Mouse (Mus musculus) cortical plate, adult 2 months (tissue): Measurements from ENCODE around the gene Ptprk.

Source experiments
- CTCF ChIP-seq: fragments of 200-500 bp; IDR thresholded peaks from 2 replicates; pipeline ENCODE4 v1.5.1; 2011; ENCODE audit warnings: mild to moderate bottlenecking, control low read depth, low read length; ENCODE audit not compliant: insufficient read depth; ENCODE audit errors: extremely low read depth
- POLR2A ChIP-seq: fragments of 200-500 bp; IDR thresholded peaks from 2 replicates; pipeline ENCODE4 v1.6.1; 2011; ENCODE audit warnings: mild to moderate bottlenecking, low read length, control low read depth; ENCODE audit not compliant: insufficient read depth; ENCODE audit errors: extremely low read depth

GRCm38 (mm10) chr10:28485574-28485973 is 411.0 kb downstream of the Ptprk start:
- TF ChIP-seq CTCF (peak; percentile 73), POLR2A (no peak)
